Mouse (Mus musculus) brain, embryonic 14.5 days (tissue): ENCODE data around the gene Gm21981.

Experiments used
- CTCF ChIP-seq: fragments of 200-500 bp; IDR thresholded peaks from 2 replicates; pipeline ENCODE4 v1.5.1; 2012; ENCODE audit warnings: inconsistent platforms, mild to moderate bottlenecking, moderate library complexity, borderline replicate concordance; ENCODE audit not compliant: insufficient read depth, insufficient read length; ENCODE audit errors: extremely low read depth
- POLR2A ChIP-seq: fragments of 200-500 bp; IDR thresholded peaks from 2 replicates; pipeline ENCODE4 v1.6.1; 2012; ENCODE audit warnings: mild to moderate bottlenecking, inconsistent platforms, borderline replicate concordance; ENCODE audit not compliant: poor library complexity, insufficient read depth, insufficient read length, severe bottlenecking; ENCODE audit errors: extremely low read depth

DNA sequence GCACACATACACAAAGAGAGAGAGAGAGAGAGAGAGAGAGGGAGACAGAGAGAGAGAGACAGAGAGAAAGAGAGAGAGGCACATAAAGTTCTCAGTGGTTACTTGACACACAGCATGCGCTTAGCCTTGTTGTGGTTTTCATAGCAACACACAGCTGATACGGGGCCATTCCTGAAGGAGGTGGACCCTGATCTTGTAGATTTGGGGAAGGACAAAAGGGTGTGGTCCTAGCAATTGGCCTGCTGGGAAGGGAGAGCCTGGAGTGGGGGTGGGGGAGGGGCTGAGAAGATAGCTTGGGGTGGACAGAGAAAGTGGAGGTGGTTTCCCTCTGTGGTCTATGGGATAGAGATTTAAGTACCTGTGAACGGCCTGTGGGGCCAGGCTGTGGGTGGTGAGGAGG, 15.8 kb upstream of the Gm21981 start:
- TF ChIP-seq CTCF (no peak), POLR2A (no peak)
